Mouse (Mus musculus) heart, adult 2 months (tissue): Measurements from ENCODE around the gene Mylk3. TPM values are rescaled to one million over a fixed set of nuclear protein-coding genes. Genes with fewer than 3 reads are reported as not detected.
A peak's percentile ranks its signal among the peaks of the same experiment; 100 is the strongest.

Experiments used
- DNase-seq, 2 experiments: peaks; one replicate each; pipeline ENCODE4 v3.0.0; 2021
- H3K27ac ChIP-seq: fragments of 200-600 bp; 2 replicates; pipeline ENCODE4 v1.8.1; 2022
- H3K27me3 ChIP-seq: fragments of 200-500 bp; 2 replicates; pipeline ENCODE4 v1.6.1; 2012; ENCODE audit warnings: mild to moderate bottlenecking, low read length, inconsistent platforms, mixed read lengths; ENCODE audit not compliant: control insufficient read depth, insufficient read depth
- H3K36me3 ChIP-seq: fragments of 200-500 bp; 2 replicates; pipeline ENCODE4 v1.6.1; 2012; ENCODE audit warnings: low read length, inconsistent platforms; ENCODE audit not compliant: control insufficient read depth, insufficient read depth
- H3K4me1 ChIP-seq: fragments of 200-500 bp; 2 replicates; pipeline ENCODE4 v1.6.1; 2011; ENCODE audit warnings: low read length; ENCODE audit not compliant: control insufficient read depth, insufficient read depth
- H3K4me3 ChIP-seq: fragments of 200-600 bp; 2 replicates; pipeline ENCODE4 v1.8.1; 2022
- H3K79me2 ChIP-seq: fragments of 200-500 bp; replicated peaks from 2 replicates; pipeline ENCODE4 v1.6.1; 2012; ENCODE audit warnings: mild to moderate bottlenecking, inconsistent platforms, low read length, moderate library complexity, mixed read lengths; ENCODE audit not compliant: control insufficient read depth, insufficient read depth
- H3K9ac ChIP-seq: fragments of 200-500 bp; 2 replicates; pipeline ENCODE4 v1.6.1; 2012; ENCODE audit warnings: low read depth, mild to moderate bottlenecking, control low read depth, inconsistent platforms, low read length, mixed read lengths
- CTCF ChIP-seq: fragments of 200-600 bp; IDR thresholded peaks from 2 replicates; pipeline ENCODE4 v1.8.1; 2022; ENCODE audit warnings: antibody characterized with exemption, mild to moderate bottlenecking, moderate library complexity
- EP300 ChIP-seq: fragments of 200-500 bp; IDR thresholded peaks from 2 replicates; pipeline ENCODE4 v1.6.1; 2011; ENCODE audit warnings: low read depth, low read length, control low read depth; ENCODE audit not compliant: insufficient read depth
- POLR2A ChIP-seq: fragments of 200-500 bp; IDR thresholded peaks from 2 replicates; pipeline ENCODE4 v1.6.1; 2011; ENCODE audit warnings: mild to moderate bottlenecking, low read depth, low read length, control low read depth; ENCODE audit not compliant: insufficient read depth
- WGBS: fragments of 180-500 bp; shearing (Covaris S2); methylation state at CpG from one replicate; pipeline ENCODE4 v1.1.7; 2018; 5-methylcytosine and 5-hydroxymethylcytosine counted together
- intact Hi-C: fragments of 180-260 bp; cut with DNase I; formaldehyde crosslinking; loops from one replicate; pipeline ENCODE4 v1.15.1; 2025
- polyA plus RNA-seq: library from polyadenylated mRNA; depleted of rRNA; stranded (reverse); fragments of >200 nt; gene quantifications from 2 replicates; pipeline ENCODE4 v1.2.3, GENCODE M21; 2012
- total RNA-seq, 2 experiments: library from RNA; stranded (reverse); gene quantifications; 2 replicates each; pipeline ENCODE4 v1.2.3; 2021

Gene Mylk3
- total and polyA plus RNA-seq, 3 experiments = 180 to 470 (median 422) TPM

DNA sequence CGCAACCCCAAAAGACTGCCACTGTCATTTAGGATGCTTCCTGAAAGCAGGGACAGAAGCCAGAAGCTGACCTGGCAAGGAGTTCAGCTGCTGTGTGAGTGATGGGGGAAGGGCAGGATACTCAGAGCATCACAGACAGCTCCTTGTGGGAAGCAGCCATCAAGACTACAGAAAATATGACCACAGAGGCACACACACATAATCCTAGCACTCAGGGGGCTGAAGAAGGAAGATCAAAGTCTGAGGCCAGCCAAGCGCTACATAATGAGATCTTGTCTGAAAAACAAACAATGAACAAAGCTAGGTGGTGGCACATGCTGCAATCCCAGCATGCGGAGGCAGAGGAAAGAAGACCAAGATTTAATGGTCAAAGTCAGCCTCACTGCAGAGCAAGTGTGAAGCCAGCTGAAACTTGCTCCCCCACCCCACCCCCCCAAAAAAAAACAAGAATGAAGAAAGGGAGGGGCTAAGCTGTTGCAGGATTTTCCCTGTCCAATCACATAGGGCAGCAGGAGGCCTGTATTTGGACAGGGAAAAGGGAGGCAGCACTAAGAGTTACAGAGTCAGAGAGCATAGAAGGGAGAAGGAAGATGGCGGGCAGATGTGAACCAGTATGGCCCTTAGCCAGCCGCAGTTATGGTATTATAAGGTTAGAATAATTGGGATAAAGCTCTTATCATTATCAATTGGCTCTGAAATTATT is 46.1 kb downstream of the Mylk3 start:
- DNase-seq = no peak
- TF ChIP-seq EP300 (no peak), CTCF (no peak), POLR2A (no peak)
- H3K27me3 ChIP-seq = no peaks in the 10 kb centered on the region
- no peaks in the 10 kb centered on the region for H3K79me2 ChIP-seq
- no peaks in the 10 kb centered on the region for H3K4me1 ChIP-seq
- H3K27ac ChIP-seq = no peak overlapping the region
- 70% methylated on average over 5 of the region's 5 CpGs for WGBS
- H3K4me3 ChIP-seq = no peak overlapping the region
- intact Hi-C loops = no loop called here
- no peak overlapping the region for H3K9ac ChIP-seq
- 0 out of 2 replicates have a peak, but pooled peaks cover 2% of the 10 kb centered on the region for H3K36me3 ChIP-seq

DNA sequence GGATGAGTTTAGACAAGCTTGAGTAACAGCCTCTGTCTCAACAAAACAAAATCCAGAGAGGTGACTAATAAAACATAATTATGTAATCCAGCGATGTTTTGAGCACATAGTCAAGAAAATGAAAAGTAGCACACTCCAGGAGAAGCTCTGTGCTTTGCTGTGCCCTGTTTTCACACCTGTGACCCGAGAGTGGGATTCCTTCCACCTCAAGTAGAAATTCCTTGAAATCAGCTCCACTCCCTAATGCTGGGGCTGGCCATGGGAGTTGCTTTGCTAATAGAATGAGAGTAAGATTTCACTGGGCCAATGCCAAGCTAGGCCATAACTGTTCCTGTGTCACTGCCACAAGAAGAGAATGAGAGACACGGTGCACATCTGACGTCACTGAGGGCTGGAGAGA is 48.5 kb downstream of the Mylk3 start:
- no peaks in the 10 kb centered on the region for H3K36me3 ChIP-seq
- TF ChIP-seq POLR2A = no peak
- TF ChIP-seq EP300 = no peak
- no peak for TF ChIP-seq CTCF
- WGBS = 51% methylated on average over 4 of the region's 4 CpGs

DNA sequence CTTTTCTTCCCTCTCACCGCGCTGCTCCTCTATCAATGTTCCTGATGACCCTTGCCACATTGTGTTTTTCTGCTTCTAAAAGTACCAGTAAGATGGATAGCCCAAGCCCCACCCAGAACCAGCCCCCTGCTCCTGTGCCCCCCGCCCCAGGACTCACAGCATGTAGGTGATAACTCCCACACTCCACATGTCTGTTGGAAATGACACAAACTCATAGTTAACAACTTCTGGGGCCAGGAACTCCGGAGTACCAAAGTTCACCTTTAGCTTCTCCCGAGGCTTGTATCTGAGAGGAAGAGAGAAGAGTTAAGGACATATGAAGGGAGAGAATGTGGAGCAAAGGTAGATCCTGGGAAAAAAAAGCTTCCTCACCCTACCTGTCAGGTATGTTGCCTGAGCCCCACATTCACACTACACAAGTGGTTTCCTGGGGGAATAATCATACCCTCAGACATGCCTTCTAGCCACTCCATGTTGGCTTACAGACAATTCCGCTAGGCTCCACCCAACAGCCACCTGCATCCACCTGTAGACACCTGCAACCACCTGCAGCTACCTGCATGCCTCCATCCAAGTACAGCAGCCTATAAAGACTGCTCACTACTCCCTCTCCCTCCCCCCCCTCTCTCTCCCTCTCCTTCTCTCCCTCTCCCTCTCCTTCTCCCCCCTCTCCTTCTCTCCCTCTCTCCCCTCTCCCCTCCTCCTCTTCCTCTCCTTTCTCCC is 49.8 kb downstream of the Mylk3 start:
- Histone ChIP-seq H3K36me3 (no peaks in the 10 kb centered on the region; the same call in 1 of the 2 replicates), H3K4me1 (no peaks in the 10 kb centered on the region), H3K4me3 (no peak overlapping the region), H3K27me3 (no peaks in the 10 kb centered on the region), H3K9ac (no peak overlapping the region), H3K27ac (no peak overlapping the region), H3K79me2 (no peaks in the 10 kb centered on the region)
- 68% methylated on average over 6 of the region's 6 CpGs for WGBS
- intact Hi-C loops = no loop called here
- TF ChIP-seq POLR2A = no peak
- TF ChIP-seq EP300 = no peak
- TF ChIP-seq CTCF = no peak
- no peak for DNase-seq

More for the DNA sequence above, 48.5 kb downstream of the Mylk3 start:
- no peak for DNase-seq
- Histone ChIP-seq H3K9ac (no peak overlapping the region), H3K4me3 (no peak overlapping the region), H3K27ac (no peak overlapping the region), H3K4me1 (no peaks in the 10 kb centered on the region), H3K27me3 (no peaks in the 10 kb centered on the region), H3K79me2 (no peaks in the 10 kb centered on the region)
- intact Hi-C loops = no loop called here

DNA sequence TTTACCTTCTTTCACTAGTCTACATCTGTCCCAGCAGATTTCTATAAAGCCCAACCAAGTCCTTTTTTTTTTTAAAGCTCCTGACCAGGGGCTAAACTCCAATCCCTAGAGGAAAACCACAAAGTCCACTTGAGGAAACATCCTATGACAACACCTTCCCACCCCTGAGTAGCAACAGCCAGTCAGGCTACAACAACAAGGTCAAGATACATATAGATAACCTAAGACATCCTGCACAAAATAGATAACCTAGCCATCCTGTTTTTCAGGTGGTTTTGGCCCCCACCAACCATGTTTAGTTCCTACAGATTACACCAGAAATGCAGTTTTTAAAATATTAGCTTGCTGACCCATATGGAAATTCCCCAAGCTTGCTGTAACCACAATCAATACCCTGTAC is 51.0 kb downstream of the Mylk3 start:
- no peak for DNase-seq
- H3K27ac ChIP-seq = no peak overlapping the region
- no peaks in the 10 kb centered on the region; the same call in none of the 2 replicates for H3K36me3 ChIP-seq
- H3K4me3 ChIP-seq = no peak overlapping the region
- no peaks in the 10 kb centered on the region for H3K4me1 ChIP-seq
- intact Hi-C loops = no loop called here
- TF ChIP-seq CTCF = no peak
- no peak for TF ChIP-seq POLR2A
- TF ChIP-seq EP300 = no peak
- no peaks in the 10 kb centered on the region for H3K27me3 ChIP-seq
- H3K9ac ChIP-seq = no peak overlapping the region
- H3K79me2 ChIP-seq = no peaks in the 10 kb centered on the region

DNA sequence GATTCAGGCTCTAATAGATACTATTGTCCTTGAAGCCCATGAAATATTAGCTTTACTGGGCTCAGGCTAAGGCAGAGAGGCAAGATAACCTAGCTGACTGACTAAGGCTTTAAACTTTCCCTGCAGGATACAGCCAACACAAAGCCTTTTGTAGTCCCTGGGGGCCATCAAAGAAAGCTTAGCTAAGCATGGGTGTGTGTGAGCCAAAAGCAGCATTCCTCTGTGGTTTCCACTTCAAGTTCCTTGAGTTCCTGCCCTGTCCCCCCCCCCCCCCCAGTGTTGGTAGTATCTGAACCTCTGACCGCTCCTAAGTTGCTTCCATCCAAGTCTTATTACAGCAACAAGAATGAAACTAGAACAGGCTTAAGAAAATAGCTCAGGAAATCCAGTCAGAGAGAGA is 56.6 kb downstream of the Mylk3 start:
- 14% methylated on average over 1 of the region's 1 CpGs for WGBS
- no peaks in the 10 kb centered on the region for H3K27me3 ChIP-seq
- peaks cover 3% of the 10 kb centered on the region for H3K36me3 ChIP-seq
- H3K9ac ChIP-seq = no peak overlapping the region
- intact Hi-C loops = no loop called here
- no peak overlapping the region for H3K27ac ChIP-seq
- TF ChIP-seq EP300 (no peak), POLR2A (no peak), CTCF (no peak)
- no peaks in the 10 kb centered on the region for H3K79me2 ChIP-seq
- no peak overlapping the region for H3K4me3 ChIP-seq
- peak in 1 of 2 experiments; percentile 18 for DNase-seq
- H3K4me1 ChIP-seq = no peaks in the 10 kb centered on the region

DNA sequence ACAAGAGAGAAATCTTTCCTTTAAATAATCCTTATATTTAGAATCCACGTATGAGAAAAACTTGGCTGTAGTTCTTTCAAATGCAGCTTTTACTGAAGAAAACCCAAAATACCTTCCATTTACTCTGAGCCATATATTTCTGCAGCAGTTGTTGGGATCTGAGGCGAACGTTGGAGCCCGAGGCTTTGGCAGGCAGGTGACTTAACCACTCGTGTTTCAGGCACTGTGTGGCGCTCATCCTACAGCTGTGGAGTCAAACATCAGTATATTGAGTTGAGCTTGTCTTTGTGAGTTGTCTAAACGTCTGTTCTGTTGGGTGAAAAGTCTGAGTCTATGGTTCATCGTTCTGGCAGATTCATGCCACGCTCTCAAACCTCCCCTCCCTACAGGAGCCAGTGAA is 59.1 kb downstream of the Mylk3 start:
- Histone ChIP-seq H3K79me2 (no peaks in the 10 kb centered on the region), H3K27me3 (no peaks in the 10 kb centered on the region), H3K4me3 (no peak overlapping the region), H3K36me3 (peaks cover 3% of the 10 kb centered on the region), H3K4me1 (no peaks in the 10 kb centered on the region), H3K27ac (no peak overlapping the region), H3K9ac (no peak overlapping the region)
- 77% methylated on average over 9 of the region's 9 CpGs for WGBS
- intact Hi-C loops = no loop called here
- TF ChIP-seq CTCF (no peak), POLR2A (no peak), EP300 (no peak)
- DNase-seq = no peak
